Mouse (Mus musculus) erythroblast, adult 5-6 weeks (primary cell): ENCODE measurements around the gene Rnf115. TPM values are rescaled to one million over a fixed set of nuclear protein-coding genes. Genes with fewer than 3 reads are reported as not detected.
"Not testable (repeated sequence)": the region's sequence is repeated elsewhere in the genome, so short reads cannot be mapped to it uniquely, and the experiment has no call there.

ENCODE experiments used
- ATAC-seq: replicated peaks from 2 replicates; pipeline ENCODE4 v1.8.0; 2016; ENCODE audit warnings: moderate number of reproducible peaks, mild to moderate bottlenecking, moderate TSS enrichment, inconsistent platforms; ENCODE audit not compliant: poor library complexity, low FRiP score, severe bottlenecking
- total RNA-seq, 2 experiments: library from RNA; stranded (forward) in 1 of 2; stranded (reverse) in 1 of 2; fragments of 150-400 nt in 1 of 2; fragments of 200-764, 138-1000 nt in 1 of 2; gene quantifications; 2 replicates each; pipeline versions ENCODE4 v1.2.3 to v1.2.4; 2015 to 2017; ENCODE audit warnings: low replicate concordance in 2 of 2

Rnf115 gene
- total RNA-seq, 2 experiments from 2014 or later, result 33.4 to 38.3 TPM

GRCm38 (mm10) chr3:96706984-96707383, 20.5 kb upstream of the Rnf115 start:
- ATAC-seq, result no peak

- peak; percentile 85 for ATAC-seq
Observed at GRCm38 (mm10) chr3:96707903-96708683, 19.4 kb upstream of the Rnf115 start, which contains the start of gene Nudt17. Gene Nudt17, minus strand, starts transcription at chr3:96708562.

GRCm38 (mm10) chr3:96708684-96709064, 18.8 kb upstream of the Rnf115 start:
- ATAC-seq, result no peak

- ATAC-seq, result no peak
Observed at GRCm38 (mm10) chr3:96714286-96714685, 13.2 kb upstream of the Rnf115 start.

- no peak for ATAC-seq
Observed at GRCm38 (mm10) chr3:96715854-96716253, 11.6 kb upstream of the Rnf115 start.

DNA sequence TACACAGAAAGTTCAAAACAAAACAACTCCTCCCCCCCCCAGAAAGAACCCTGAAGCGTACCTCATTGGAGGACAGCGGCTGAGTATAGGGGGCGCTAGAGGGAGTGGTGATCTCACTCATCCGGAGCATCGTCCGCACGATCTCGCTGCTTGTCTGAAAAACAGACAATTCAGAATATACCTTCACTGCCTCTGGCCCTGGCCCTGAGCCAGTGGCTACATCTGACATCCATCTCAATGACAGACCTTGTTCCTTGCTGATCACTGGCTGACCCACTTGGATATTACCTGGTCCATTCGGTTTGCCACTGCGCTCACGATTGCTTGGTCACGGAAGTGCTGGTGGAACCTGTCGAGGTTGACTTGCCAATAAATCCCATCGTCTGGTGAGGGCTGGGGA, 8.3 kb upstream of the Rnf115 start:
- ATAC-seq, result peak; percentile 53

DNA sequence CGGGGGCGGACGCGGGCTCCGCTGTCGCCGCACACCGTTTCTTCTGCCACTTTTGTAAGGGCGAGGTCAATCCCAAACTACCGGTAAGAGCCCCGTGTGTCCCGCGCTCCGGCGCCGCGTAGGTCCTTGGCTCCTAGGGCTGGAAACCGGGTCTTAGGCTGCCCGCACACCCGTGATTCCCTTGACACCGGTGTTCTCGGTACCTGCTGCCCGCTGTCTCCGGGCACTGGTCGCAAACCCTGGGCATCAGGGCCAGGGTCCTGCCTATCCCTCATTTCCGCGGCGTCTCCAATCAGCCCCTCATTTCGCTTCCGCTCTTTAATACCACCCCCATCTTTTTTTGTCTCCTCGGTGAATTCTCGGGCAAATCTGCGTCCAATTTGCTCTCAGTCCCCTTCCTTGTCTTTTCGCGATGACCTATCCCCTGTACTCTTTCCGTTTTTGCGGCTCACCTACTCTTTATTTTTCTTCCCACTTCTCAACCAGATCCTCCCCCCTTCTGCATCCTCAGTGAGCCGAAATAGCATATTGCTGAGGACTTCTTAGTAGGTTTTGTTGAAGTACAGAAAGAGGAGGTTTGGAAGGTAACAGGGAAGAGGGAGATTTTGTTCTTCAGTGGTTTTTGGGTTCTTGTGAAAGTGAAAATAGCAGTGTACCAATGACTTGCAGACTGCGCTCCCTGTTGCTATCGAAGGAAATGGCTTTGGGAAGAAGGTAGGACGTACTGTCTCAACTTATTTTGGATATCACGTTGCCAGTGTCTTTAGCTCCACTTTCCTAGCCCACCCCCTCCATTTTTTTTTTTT, 567 bp downstream of the Rnf115 start:
- ATAC-seq, result peak; percentile 56

- no peak for ATAC-seq
Observed at GRCm38 (mm10) chr3:96728634-96729402, 1.4 kb downstream of the Rnf115 start.

GRCm38 (mm10) chr3:96729403-96729784, 1.9 kb downstream of the Rnf115 start:
- ATAC-seq, result 0 out of 2 replicates have a peak, but pooled peaks have one; percentile 38

DNA sequence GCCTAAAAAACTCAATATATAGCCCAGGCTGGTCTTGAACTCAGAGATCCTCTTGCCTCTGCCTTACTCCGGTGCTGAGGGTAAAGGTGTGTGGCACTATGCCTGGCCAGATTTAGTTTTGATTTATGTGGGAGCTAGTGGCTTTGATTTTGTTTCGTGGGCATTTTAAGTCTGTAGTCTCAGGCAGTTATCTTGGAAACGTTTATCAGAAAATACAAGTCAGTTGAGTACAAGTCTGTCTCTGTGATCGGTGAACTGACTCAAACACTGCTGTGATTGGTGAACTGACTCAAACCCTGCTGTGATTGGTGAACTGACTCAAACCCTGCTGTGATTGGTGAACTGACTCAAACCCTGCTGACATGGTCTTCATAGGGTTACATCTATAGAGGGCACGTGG, 3.3 kb downstream of the Rnf115 start:
- no peak for ATAC-seq

- ATAC-seq, result no peak
Observed at GRCm38 (mm10) chr3:96733984-96734383, 6.5 kb downstream of the Rnf115 start.

GRCm38 (mm10) chr3:96735200-96735599, 7.7 kb downstream of the Rnf115 start:
- no peak for ATAC-seq

DNA sequence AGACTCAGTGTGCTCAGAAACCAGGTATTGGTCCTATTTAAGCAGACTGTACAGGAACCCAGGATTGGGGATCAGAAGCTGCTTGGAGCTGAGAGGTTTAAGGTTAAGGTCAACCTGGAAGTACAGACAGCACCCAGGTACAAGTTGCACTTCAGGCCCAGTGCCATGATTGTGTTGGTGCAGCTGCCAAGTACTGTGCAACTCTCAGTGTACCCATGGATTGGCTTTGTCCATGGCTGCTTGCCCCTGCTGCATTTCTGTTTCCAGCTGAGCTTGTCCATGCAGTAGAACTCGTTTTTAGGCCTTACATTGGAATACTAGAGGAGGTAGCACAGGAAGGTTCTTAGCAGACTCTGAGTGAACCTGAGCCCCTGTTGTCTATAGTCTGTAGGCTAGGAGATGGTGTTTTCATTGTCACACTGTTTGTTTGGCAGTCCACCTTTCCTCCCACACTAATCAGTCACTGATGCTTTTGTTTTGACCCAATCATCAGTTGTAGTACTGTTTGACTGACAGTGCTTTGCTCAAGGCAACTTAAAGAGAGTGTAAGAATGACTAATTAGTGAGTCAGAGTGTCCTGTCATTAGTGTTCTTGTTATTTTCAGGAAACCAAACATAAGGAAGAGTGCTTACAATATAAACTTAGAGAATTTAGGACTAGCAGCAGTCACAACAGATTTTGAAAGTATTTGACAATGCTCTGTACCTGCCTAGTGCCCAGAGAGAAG, 9.7 kb downstream of the Rnf115 start:
- no peak for ATAC-seq

DNA sequence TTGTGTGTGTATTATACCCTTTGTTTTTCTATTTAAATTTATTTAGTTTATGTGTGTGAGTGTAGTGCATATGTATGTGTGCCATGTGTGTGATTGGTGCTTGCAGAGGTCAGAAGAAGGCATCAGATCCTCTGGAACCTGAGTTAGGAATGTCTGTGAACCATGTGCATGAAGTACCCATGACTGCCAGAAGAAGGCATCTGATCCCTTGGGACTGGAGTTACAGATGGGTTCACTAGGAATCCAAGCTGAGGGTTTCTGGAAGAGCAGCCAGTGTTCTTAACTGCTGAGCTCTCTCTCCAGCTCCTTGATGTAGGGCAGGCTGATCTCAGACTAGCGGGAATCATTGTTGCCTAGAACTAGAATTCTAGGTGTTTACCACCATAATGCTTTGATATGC, 10.5 kb downstream of the Rnf115 start:
- no peak for ATAC-seq

- not testable (repeated sequence) for ATAC-seq
Observed at GRCm38 (mm10) chr3:96740279-96740678, 12.8 kb downstream of the Rnf115 start.

GRCm38 (mm10) chr3:96744348-96744747, 16.9 kb downstream of the Rnf115 start:
- no peak for ATAC-seq

DNA sequence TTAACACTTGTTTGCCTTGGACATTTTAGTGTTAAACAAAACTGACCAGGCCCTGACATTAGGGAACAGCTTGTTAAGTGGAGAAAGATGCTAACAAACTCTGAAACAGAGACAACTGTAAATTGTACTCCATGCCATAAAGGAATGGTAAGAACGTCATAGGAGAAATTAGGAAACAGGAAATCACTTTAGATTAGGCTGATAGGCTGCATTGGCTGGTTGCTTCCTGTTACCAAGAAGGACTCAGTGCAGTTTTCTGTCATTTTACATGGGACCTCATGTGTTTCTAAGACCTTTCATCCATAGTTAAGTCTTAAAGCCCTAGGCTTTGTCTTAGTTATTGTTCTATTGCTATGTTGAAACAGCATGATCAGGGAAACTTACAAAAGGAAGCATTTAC, 19.4 kb downstream of the Rnf115 start:
- no peak for ATAC-seq

DNA sequence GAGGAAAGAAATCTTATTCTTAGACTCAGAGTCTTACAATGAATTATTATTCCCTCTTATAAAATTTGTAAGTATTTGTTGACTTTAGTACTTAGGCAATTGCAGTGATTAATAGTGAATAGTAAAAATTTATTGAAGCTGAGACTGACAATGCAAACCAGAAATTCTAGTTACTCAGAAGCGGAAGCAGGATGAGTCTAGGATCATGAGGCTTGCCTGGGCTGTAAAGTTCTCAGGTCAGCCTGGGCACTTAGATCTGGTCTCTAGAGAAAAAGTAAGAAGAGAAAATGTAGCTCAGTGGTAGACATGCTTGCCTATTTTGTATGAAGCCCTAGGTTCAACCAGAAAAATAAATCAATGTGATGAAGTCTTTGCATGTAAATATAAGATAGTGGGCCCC, 28.5 kb downstream of the Rnf115 start:
- ATAC-seq, result no peak

DNA sequence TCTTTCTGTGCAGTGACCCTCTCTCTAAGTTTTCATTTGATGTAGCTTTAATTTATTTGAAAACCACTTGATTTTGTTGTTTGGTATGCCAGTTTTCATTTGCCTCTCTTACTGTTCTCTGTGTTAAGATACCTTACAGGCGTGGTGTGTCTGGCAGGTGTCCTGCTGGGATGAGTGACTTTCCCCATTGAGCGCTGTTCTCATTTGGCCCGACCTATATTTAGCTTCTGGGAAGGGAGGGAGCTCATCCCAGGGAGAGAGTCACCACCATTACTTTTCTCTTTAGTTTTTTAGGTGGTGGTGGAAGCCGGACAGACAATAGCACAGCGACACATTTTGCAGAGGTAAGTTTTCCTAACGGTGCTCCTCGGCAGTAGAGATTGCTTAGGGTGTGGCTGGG, 30.2 kb downstream of the Rnf115 start:
- ATAC-seq, result no peak

GRCm38 (mm10) chr3:96759695-96760094, 32.2 kb downstream of the Rnf115 start:
- peak; percentile 93 for ATAC-seq
